Mouse (Mus musculus): Measurements from ENCODE around the gene Gm18596.

DNA sequence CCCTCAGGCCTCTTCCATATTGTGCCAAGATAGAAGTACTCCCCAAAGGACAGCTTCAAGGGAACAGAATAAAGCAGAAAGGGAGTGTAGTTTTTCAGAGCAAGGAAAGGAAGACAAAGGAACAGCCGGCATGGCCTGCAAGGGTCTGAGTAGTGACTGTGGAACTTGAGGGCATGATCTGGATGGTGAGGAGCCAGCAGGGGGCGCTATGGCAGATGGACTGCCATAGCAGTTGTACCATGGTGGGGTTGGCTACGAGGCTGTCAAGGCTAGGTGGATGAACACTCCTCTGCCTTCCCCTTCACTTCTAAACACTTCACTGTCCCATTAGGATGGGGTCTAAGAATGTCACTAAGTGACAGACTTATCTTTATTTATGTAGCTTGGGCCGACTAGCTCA is 13.2 kb downstream of the Gm18596 start:
- no peak for TF ChIP-seq POLR2A (IDR thresholded peaks at IDR 0.05; ENCODE audit: insufficient read depth, low read depth, low read length)
- TF ChIP-seq CTCF (IDR thresholded peaks at IDR 0.05): peak; percentile 53
- no peak for TF ChIP-seq EP300 (IDR thresholded peaks at IDR 0.05; ENCODE audit: insufficient read depth, low read depth, low read length)
